In genomic region chr12:86879446-86880085, GRCm38 (mm10) we compare ENCODE assay signal across 10 mouse cellular contexts. TPM values are rescaled to one million over a fixed set of nuclear protein-coding genes. Genes with fewer than 3 reads are reported as not detected.
A peak's percentile ranks its signal among the peaks of the same experiment; 100 is the strongest.
DNase-seq lines count a peak whose midpoint lies in the region; ATAC-seq and TF ChIP-seq lines count a peak whose summit lies in the region.
"Had no signal": no experiment of that assay in that cellular context is flagged by ENCODE, and none has a peak within 500 bp of the region (broad histone marks: within the 10 kb centered on the region; RNA-seq: fewer than 3 reads in every experiment).

No protein-coding gene starts in this region.

- no peak for DNase-seq in lung, embryonic 14.5 days
- DNase-seq in lung, postnatal 10 days, result no peak
- DNase-seq in heart, postnatal 0 days (ENCODE audit: low spot score), result no peak
- no peak for DNase-seq in layer of hippocampus, postnatal 36 days
- DNase-seq: adrenal gland, postnatal 10 days; retina, postnatal 1 day had no signal

- 0 out of 2 replicates have a peak, but pooled peaks cover 3% of the 10 kb centered on the region for H3K27me3 ChIP-seq in lung, embryonic 14.5 days (ENCODE audit: insufficient read depth, low read length)
- no peaks in the 10 kb centered on the region for H3K27me3 ChIP-seq in embryonic facial prominence, embryonic 13.5 days
- 0 out of 2 replicates have a peak, but pooled peaks cover 3% of the 10 kb centered on the region for H3K27me3 ChIP-seq in heart, postnatal 0 days (ENCODE audit: control insufficient read depth, insufficient read depth, low read length)
- H3K27me3 ChIP-seq in neural tube, embryonic 14.5 days (ENCODE audit: control insufficient read depth, insufficient read depth, low read length), result peaks cover 4% of the 10 kb centered on the region; the same call in 1 of the 2 replicates
- peaks cover 11% of the 10 kb centered on the region for H3K27me3 ChIP-seq in intestine, postnatal 0 days (replicated peaks; ENCODE audit: control insufficient read depth, insufficient read depth, low read length)

- H3K4me3 ChIP-seq in lung, embryonic 14.5 days (ENCODE audit: low read depth, low read length), result no peak overlapping the region
- no peak overlapping the region for H3K4me3 ChIP-seq in embryonic facial prominence, embryonic 13.5 days
- no peak overlapping the region for H3K4me3 ChIP-seq in heart, postnatal 0 days (ENCODE audit: low read depth, low read length)
- H3K4me3 ChIP-seq in neural tube, embryonic 14.5 days (ENCODE audit: low read depth, low read length), result peak overlapping the region; percentile 0
- H3K4me3 ChIP-seq in intestine, postnatal 0 days (ENCODE audit: low read depth, low read length), result no peak overlapping the region

- peaks cover 4% of the 10 kb centered on the region; the same call in 1 of the 2 replicates for H3K4me1 ChIP-seq in lung, embryonic 14.5 days (ENCODE audit: insufficient read depth)
- H3K4me1 ChIP-seq in embryonic facial prominence, embryonic 13.5 days, result peaks cover 34% of the 10 kb centered on the region
- H3K4me1 ChIP-seq in heart, postnatal 0 days (ENCODE audit: control insufficient read depth, insufficient read depth), result peaks cover 32% of the 10 kb centered on the region
- peaks cover 19% of the 10 kb centered on the region for H3K4me1 ChIP-seq in neural tube, embryonic 14.5 days (ENCODE audit: control insufficient read depth, insufficient read depth, low read length)
- H3K4me1 ChIP-seq in intestine, postnatal 0 days (replicated peaks; ENCODE audit: control insufficient read depth, insufficient read depth, low read length), result peaks cover 3% of the 10 kb centered on the region; the same call in 1 of the 2 replicates

- no peak overlapping the region for H3K9ac ChIP-seq in lung, embryonic 14.5 days
- no peak overlapping the region for H3K9ac ChIP-seq in embryonic facial prominence, embryonic 13.5 days
- H3K9ac ChIP-seq in heart, postnatal 0 days (replicated peaks; ENCODE audit: low read depth, low read length), result no peak overlapping the region
- no peak overlapping the region for H3K9ac ChIP-seq in neural tube, embryonic 14.5 days (replicated peaks; ENCODE audit: low read depth, low read length)
- H3K9ac ChIP-seq in intestine, postnatal 0 days (ENCODE audit: low read depth, low read length), result no peak overlapping the region

- H3K27ac ChIP-seq in lung, embryonic 14.5 days (ENCODE audit: low read depth), result no peak overlapping the region
- no peak overlapping the region for H3K27ac ChIP-seq in embryonic facial prominence, embryonic 13.5 days
- H3K27ac ChIP-seq in heart, postnatal 0 days (ENCODE audit: low read depth), result peak overlapping the region; percentile 81
- H3K27ac ChIP-seq in neural tube, embryonic 14.5 days (ENCODE audit: low read depth, low read length), result peak overlapping the region; percentile 69; the same call in 1 of the 2 replicates
- H3K27ac ChIP-seq in intestine, postnatal 0 days (ENCODE audit: low read depth, low read length), result no peak overlapping the region

- WGBS in lung, embryonic 14.5 days, result 47% methylated on average over 6 of the region's 6 CpGs
- 52% methylated on average over 6 of the region's 6 CpGs for WGBS in embryonic facial prominence, embryonic 13.5 days
- WGBS in heart, postnatal 0 days, result 46% methylated on average over 6 of the region's 6 CpGs
- WGBS in neural tube, embryonic 14.5 days, result 46% methylated on average over 6 of the region's 6 CpGs
- WGBS in intestine, postnatal 0 days, result 50% methylated on average over 6 of the region's 6 CpGs

- no peaks in the 10 kb centered on the region for H3K9me3 ChIP-seq in lung, embryonic 14.5 days (ENCODE audit: low read depth, low read length)
- no peaks in the 10 kb centered on the region for H3K9me3 ChIP-seq in embryonic facial prominence, embryonic 13.5 days
- no peaks in the 10 kb centered on the region for H3K9me3 ChIP-seq in heart, postnatal 0 days (replicated peaks; ENCODE audit: control insufficient read depth, low read length)
- H3K9me3 ChIP-seq in neural tube, embryonic 14.5 days (ENCODE audit: control insufficient read depth, low read length), result no peaks in the 10 kb centered on the region
- no peaks in the 10 kb centered on the region for H3K9me3 ChIP-seq in intestine, postnatal 0 days (ENCODE audit: control insufficient read depth)

- TF ChIP-seq EP300 in heart, postnatal 0 days (IDR thresholded peaks at IDR 0.05; ENCODE audit: low read depth), result no peak

- H3K36me3 ChIP-seq in lung, embryonic 14.5 days (ENCODE audit: insufficient read depth), result peaks cover 11% of the 10 kb centered on the region; the same call in 1 of the 2 replicates
- H3K36me3 ChIP-seq in embryonic facial prominence, embryonic 13.5 days, result peaks cover 18% of the 10 kb centered on the region
- 0 out of 2 replicates have a peak, but pooled peaks cover 4% of the 10 kb centered on the region for H3K36me3 ChIP-seq in heart, postnatal 0 days (replicated peaks; ENCODE audit: control insufficient read depth, insufficient read depth, low read length)
- no peaks in the 10 kb centered on the region for H3K36me3 ChIP-seq in neural tube, embryonic 14.5 days (ENCODE audit: control insufficient read depth, insufficient read depth, low read length)
- no peaks in the 10 kb centered on the region for H3K36me3 ChIP-seq in intestine, postnatal 0 days (ENCODE audit: control insufficient read depth, insufficient read depth)

- no peak for ATAC-seq in lung, embryonic 14.5 days (ENCODE audit: insufficient read depth)
- no peak for ATAC-seq in embryonic facial prominence, embryonic 13.5 days (ENCODE audit: insufficient number of reproducible peaks, insufficient read depth, low FRiP score, low TSS enrichment, low read depth)
- ATAC-seq in heart, postnatal 0 days (ENCODE audit: insufficient read depth, low read depth), result no peak
- ATAC-seq in neural tube, embryonic 14.5 days (ENCODE audit: low read depth), result no peak
- no peak for ATAC-seq in intestine, postnatal 0 days
- ATAC-seq: intestine, embryonic 16.5 days had no signal

- H3K4me2 ChIP-seq in lung, embryonic 14.5 days, result 0 out of 2 replicates have a peak overlapping the region, but pooled peaks have one; percentile 72
- peak overlapping the region; percentile 7; the same call in 1 of the 2 replicates for H3K4me2 ChIP-seq in embryonic facial prominence, embryonic 13.5 days
- peak overlapping the region; percentile 32 for H3K4me2 ChIP-seq in heart, postnatal 0 days (ENCODE audit: low read depth, low read length)
- peak overlapping the region; percentile 64 for H3K4me2 ChIP-seq in neural tube, embryonic 14.5 days (ENCODE audit: low read depth, low read length)
- no peak overlapping the region for H3K4me2 ChIP-seq in intestine, postnatal 0 days (replicated peaks; ENCODE audit: low read depth)

- no peak for TF ChIP-seq CTCF in lung, embryonic 14.5 days (IDR thresholded peaks at IDR 0.05; ENCODE audit: low read depth)
- TF ChIP-seq CTCF in heart, postnatal 0 days (IDR thresholded peaks at IDR 0.05; ENCODE audit: low read depth), result no peak
- TF ChIP-seq CTCF in intestine, postnatal 0 days (IDR thresholded peaks at IDR 0.05; ENCODE audit: low read depth), result no peak

RNA-seq across cellular contexts. Expression of gene Irf2bpl, which starts 5.0 kb away (rescaled TPM):
- polyA plus RNA-seq in lung, embryonic 14.5 days (2014; fragmentation: Nextera tagmentation; extraction: Ambion mirVana), result 44.6 and 44.8 TPM in 2 replicates
- polyA plus RNA-seq in embryonic facial prominence, embryonic 13.5 days (2015; fragmentation: Nextera tagmentation; extraction: Ambion mirVana), result 36.5 and 37.7 TPM in 2 replicates
- total RNA-seq in heart, postnatal 0 days (2014; rRNA removed; ENCODE audit: low replicate concordance), result 74.0 and 88.5 TPM in 2 replicates
- polyA plus RNA-seq in heart, postnatal 0 days (2015; fragmentation: Nextera tagmentation; extraction: Ambion mirVana), result 26.4 and 30.0 TPM in 2 replicates
- polyA plus RNA-seq in neural tube, embryonic 14.5 days (2014; fragmentation: Nextera tagmentation; extraction: Ambion mirVana), result 47.6 and 58.3 TPM in 2 replicates
- 10.0 and 10.7 TPM in 2 replicates for polyA plus RNA-seq in intestine, postnatal 0 days (2015; fragmentation: Nextera tagmentation; extraction: Ambion mirVana)
- 10 to 100 TPM; 68.3 to 69.5 TPM for total RNA-seq in layer of hippocampus, postnatal 36 days (2021)

Comparison
In these comparisons a context has a peak if more than half of its experiments do, and no peak if none do; other contexts are left out.
1. H3K27ac ChIP-seq: peak in heart, postnatal 0 days (single experiment) and neural tube, embryonic 14.5 days (single experiment); none in lung, embryonic 14.5 days (single experiment), embryonic facial prominence, embryonic 13.5 days (single experiment) and intestine, postnatal 0 days (single experiment).